Mouse (Mus musculus): ENCODE results near the gene Ulk1. TPM values are rescaled to one million over a fixed set of nuclear protein-coding genes. Genes with fewer than 3 reads are reported as not detected.

The Ulk1 gene
- polyA plus RNA-seq, 1 experiment from 2014 or later, result 8.1 TPM

GRCm38 (mm10) chr5:110827576-110827975, 17.7 kb upstream of the Ulk1 start:
- WGBS (ENCODE audit: insufficient replicate concordance), result 74% methylated on average over 5 of the region's 5 CpGs
- no peaks in the 10 kb centered on the region for H3K9me3 ChIP-seq (ENCODE audit: low read length)

GRCm38 (mm10) chr5:110826781-110827495, 17.0 kb upstream of the Ulk1 start:
- TF ChIP-seq EP300 (IDR thresholded peaks at IDR 0.05; ENCODE audit: low read depth) (no peak), CTCF (IDR thresholded peaks at IDR 0.05; ENCODE audit: low read depth) (no peak)
- no peak overlapping the region for H3K9ac ChIP-seq (replicated peaks)
- H3K4me1 ChIP-seq (ENCODE audit: insufficient read depth), result no peaks in the 10 kb centered on the region
- no peaks in the 10 kb centered on the region for H3K27me3 ChIP-seq (ENCODE audit: insufficient read depth, low read length)
- H3K9me3 ChIP-seq (ENCODE audit: low read length), result no peaks in the 10 kb centered on the region
- H3K27ac ChIP-seq (ENCODE audit: low read depth), result 0 out of 2 replicates have a peak overlapping the region, but pooled peaks have one; percentile 34
- ATAC-seq (no peak), DNase-seq (no peak)
- H3K4me2 ChIP-seq (ENCODE audit: low read depth, low read length), result no peak overlapping the region
- 81% methylated on average over 8 of the region's 8 CpGs for WGBS (ENCODE audit: insufficient replicate concordance)
- peaks cover 22% of the 10 kb centered on the region for H3K36me3 ChIP-seq (replicated peaks; ENCODE audit: insufficient read depth, low read length)
- H3K4me3 ChIP-seq (ENCODE audit: low read depth, low read length), result no peak overlapping the region

More at GRCm38 (mm10) chr5:110827576-110827975, 17.7 kb upstream of the Ulk1 start:
- no peak overlapping the region for H3K4me3 ChIP-seq (ENCODE audit: low read depth, low read length)
- no peak for DNase-seq
- H3K27ac ChIP-seq (ENCODE audit: low read depth), result no peak overlapping the region
- no peaks in the 10 kb centered on the region for H3K27me3 ChIP-seq (ENCODE audit: insufficient read depth, low read length)
- no peak overlapping the region for H3K9ac ChIP-seq (replicated peaks)
- H3K4me1 ChIP-seq (ENCODE audit: insufficient read depth), result no peaks in the 10 kb centered on the region
- no peak for ATAC-seq
- peaks cover 22% of the 10 kb centered on the region for H3K36me3 ChIP-seq (replicated peaks; ENCODE audit: insufficient read depth, low read length)
- no peak overlapping the region for H3K4me2 ChIP-seq (ENCODE audit: low read depth, low read length)
- no peak for TF ChIP-seq EP300 (IDR thresholded peaks at IDR 0.05; ENCODE audit: low read depth)

- Histone ChIP-seq H3K9ac (replicated peaks) (no peak overlapping the region), H3K4me3 (ENCODE audit: low read depth, low read length) (no peak overlapping the region), H3K36me3 (replicated peaks; ENCODE audit: insufficient read depth, low read length) (peaks cover 12% of the 10 kb centered on the region), H3K4me2 (ENCODE audit: low read depth, low read length) (no peak overlapping the region), H3K27ac (ENCODE audit: low read depth) (no peak overlapping the region), H3K27me3 (ENCODE audit: insufficient read depth, low read length) (no peaks in the 10 kb centered on the region), H3K4me1 (ENCODE audit: insufficient read depth) (no peaks in the 10 kb centered on the region), H3K9me3 (ENCODE audit: low read length) (no peaks in the 10 kb centered on the region)
- no peak for ATAC-seq
- TF ChIP-seq CTCF (IDR thresholded peaks at IDR 0.05; ENCODE audit: low read depth) (no peak), EP300 (IDR thresholded peaks at IDR 0.05; ENCODE audit: low read depth) (no peak)
- WGBS (ENCODE audit: insufficient replicate concordance), result 85% methylated on average over 4 of the region's 4 CpGs
- DNase-seq, result no peak
These were observed 14.5 kb upstream of the Ulk1 start for GRCm38 (mm10) chr5:110824421-110824820.

- peaks cover 42% of the 10 kb centered on the region for H3K4me1 ChIP-seq (ENCODE audit: insufficient read depth)
These were observed 853 bp downstream of the Ulk1 start for GRCm38 (mm10) chr5:110808821-110809666.

GRCm38 (mm10) chr5:110808061-110808631, 1.8 kb downstream of the Ulk1 start:
- peaks cover 28% of the 10 kb centered on the region for H3K36me3 ChIP-seq (replicated peaks; ENCODE audit: insufficient read depth, low read length)
- TF ChIP-seq CTCF (IDR thresholded peaks at IDR 0.05; ENCODE audit: low read depth), result no peak
- TF ChIP-seq EP300 (IDR thresholded peaks at IDR 0.05; ENCODE audit: low read depth), result no peak; the same call in none of the 2 replicates
- WGBS (ENCODE audit: insufficient replicate concordance), result 2% methylated on average over 14 of the region's 14 CpGs
- H3K9ac ChIP-seq (replicated peaks), result peak overlapping the region; percentile 100
- peaks cover 46% of the 10 kb centered on the region for H3K4me1 ChIP-seq (ENCODE audit: insufficient read depth)
- peak overlapping the region; percentile 82 for H3K4me3 ChIP-seq (ENCODE audit: low read depth, low read length)
- H3K27ac ChIP-seq (ENCODE audit: low read depth), result peak overlapping the region; percentile 98
- H3K4me2 ChIP-seq (ENCODE audit: low read depth, low read length), result peak overlapping the region; percentile 85
- no peaks in the 10 kb centered on the region for H3K9me3 ChIP-seq (ENCODE audit: low read length)
- H3K27me3 ChIP-seq (ENCODE audit: insufficient read depth, low read length), result no peaks in the 10 kb centered on the region
- peak; percentile 93 for DNase-seq
- ATAC-seq, result peak; percentile 78

More at GRCm38 (mm10) chr5:110808821-110809666, 853 bp downstream of the Ulk1 start:
- 2% methylated on average over 27 of the region's 27 CpGs for WGBS (ENCODE audit: insufficient replicate concordance)
- TF ChIP-seq CTCF (IDR thresholded peaks at IDR 0.05; ENCODE audit: low read depth) (no peak), EP300 (IDR thresholded peaks at IDR 0.05; ENCODE audit: low read depth) (no peak)
- Histone ChIP-seq H3K27ac (ENCODE audit: low read depth) (peak overlapping the region; percentile 98), H3K27me3 (ENCODE audit: insufficient read depth, low read length) (no peaks in the 10 kb centered on the region), H3K4me2 (ENCODE audit: low read depth, low read length) (peak overlapping the region; percentile 85), H3K9ac (replicated peaks) (peak overlapping the region; percentile 100), H3K4me3 (ENCODE audit: low read depth, low read length) (peak overlapping the region; percentile 82), H3K9me3 (ENCODE audit: low read length) (no peaks in the 10 kb centered on the region), H3K36me3 (replicated peaks; ENCODE audit: insufficient read depth, low read length) (peaks cover 23% of the 10 kb centered on the region)
- DNase-seq (peak; percentile 50), ATAC-seq (no peak)

GRCm38 (mm10) chr5:110807453-110807852, 2.4 kb downstream of the Ulk1 start:
- H3K9ac ChIP-seq (replicated peaks), result peak overlapping the region; percentile 100
- 85% methylated on average over 4 of the region's 4 CpGs for WGBS (ENCODE audit: insufficient replicate concordance)
- no peak for TF ChIP-seq CTCF (IDR thresholded peaks at IDR 0.05; ENCODE audit: low read depth)
- ATAC-seq (no peak), DNase-seq (no peak)
- H3K36me3 ChIP-seq (replicated peaks; ENCODE audit: insufficient read depth, low read length), result peaks cover 35% of the 10 kb centered on the region
- no peaks in the 10 kb centered on the region for H3K9me3 ChIP-seq (ENCODE audit: low read length)
- no peaks in the 10 kb centered on the region for H3K27me3 ChIP-seq (ENCODE audit: insufficient read depth, low read length)
- H3K4me3 ChIP-seq (ENCODE audit: low read depth, low read length), result peak overlapping the region; percentile 82
- peak overlapping the region; percentile 98 for H3K27ac ChIP-seq (ENCODE audit: low read depth)
- peaks cover 53% of the 10 kb centered on the region for H3K4me1 ChIP-seq (ENCODE audit: insufficient read depth)
- peak overlapping the region; percentile 85 for H3K4me2 ChIP-seq (ENCODE audit: low read depth, low read length)
